9 mouse cellular contexts compared by ENCODE assay signal in genomic region chr7:62420566-62420965, GRCm38 (mm10). TPM values are rescaled to one million over a fixed set of nuclear protein-coding genes. Genes with fewer than 3 reads are reported as not detected.
DNase-seq lines count a peak whose midpoint lies in the region; ATAC-seq lines count a peak whose summit lies in the region.
"Had no signal": no experiment of that assay in that cellular context is flagged by ENCODE, and none has a peak within 500 bp of the region (broad histone marks: within the 10 kb centered on the region; RNA-seq: fewer than 3 reads in every experiment).

No protein-coding gene starts in this region.

- H3K4me1 ChIP-seq in hindbrain, embryonic 11.5 days (replicated peaks; ENCODE audit: control insufficient read depth, insufficient read depth, low read length): no peaks in the 10 kb centered on the region
- peaks cover 4% of the 10 kb centered on the region for H3K4me1 ChIP-seq in midbrain, embryonic 16.5 days (ENCODE audit: control insufficient read depth, insufficient read depth, low read length)

- WGBS in hindbrain, embryonic 11.5 days: 49% methylated on average over 6 of the region's 6 CpGs
- 28% methylated on average over 6 of the region's 6 CpGs for WGBS in midbrain, embryonic 16.5 days

- peak; percentile 4 for DNase-seq in cerebellum, postnatal 25 days
- peak; percentile 9 for DNase-seq in NIH3T3 (ENCODE audit: low read depth)
- DNase-seq in hindbrain, embryonic 11.5 days (ENCODE audit: low spot score): peak; percentile 67
- no peak for DNase-seq in frontal cortex, adult 2 months (ENCODE audit: extremely low spot score in 1 of 2, low spot score in 1 of 2)
- no peak for DNase-seq in adrenal gland, adult 18-20 months (ENCODE audit: low spot score in 2 of 2)
- DNase-seq in spleen, postnatal 36 days (ENCODE audit: low spot score in 2 of 2): no peak

- peak overlapping the region; percentile 49; the same call in 1 of the 2 replicates for H3K9ac ChIP-seq in hindbrain, embryonic 11.5 days (ENCODE audit: low read depth, low read length)
- peak overlapping the region; percentile 58 for H3K9ac ChIP-seq in midbrain, embryonic 16.5 days (ENCODE audit: low read depth, low read length)

- peak overlapping the region; percentile 95 for H3K27ac ChIP-seq in hindbrain, embryonic 11.5 days (ENCODE audit: low read depth, low read length)
- H3K27ac ChIP-seq in midbrain, embryonic 16.5 days (ENCODE audit: low read length): peak overlapping the region; percentile 86

- no peaks in the 10 kb centered on the region for H3K9me3 ChIP-seq in hindbrain, embryonic 11.5 days (ENCODE audit: control insufficient read depth, low read length)
- H3K9me3 ChIP-seq in midbrain, embryonic 16.5 days (replicated peaks; ENCODE audit: control insufficient read depth, low read length, poor library complexity, severe bottlenecking): no peaks in the 10 kb centered on the region; the same call in 1 of the 2 replicates

- H3K4me2 ChIP-seq in hindbrain, embryonic 11.5 days (replicated peaks; ENCODE audit: low read depth, low read length): peak overlapping the region; percentile 25
- H3K4me2 ChIP-seq in midbrain, embryonic 16.5 days (ENCODE audit: low read length): peak overlapping the region; percentile 56

- H3K36me3 ChIP-seq in hindbrain, embryonic 11.5 days (ENCODE audit: control insufficient read depth, insufficient read depth, low read length): no peaks in the 10 kb centered on the region
- H3K36me3 ChIP-seq in midbrain, embryonic 16.5 days (ENCODE audit: control insufficient read depth, insufficient read depth, low read length): no peaks in the 10 kb centered on the region

- no peaks in the 10 kb centered on the region for H3K27me3 ChIP-seq in hindbrain, embryonic 11.5 days (ENCODE audit: control insufficient read depth, insufficient read depth, low read length)
- no peaks in the 10 kb centered on the region for H3K27me3 ChIP-seq in midbrain, embryonic 16.5 days (ENCODE audit: control insufficient read depth, insufficient read depth, low read depth, low read length)

- peak overlapping the region; percentile 69 for H3K4me3 ChIP-seq in hindbrain, embryonic 11.5 days (ENCODE audit: low read depth, low read length)
- peak overlapping the region; percentile 56 for H3K4me3 ChIP-seq in midbrain, embryonic 16.5 days (ENCODE audit: low read depth, low read length)

- no peak for ATAC-seq in cerebellum, adult (ENCODE audit: insufficient number of reproducible peaks, low FRiP score, low TSS enrichment)
- peak; percentile 45; the same call in 1 of the 2 replicates for ATAC-seq in hindbrain, embryonic 11.5 days (ENCODE audit: low FRiP score)
- no peak for ATAC-seq in midbrain, embryonic 16.5 days

RNA-seq across cellular contexts. Expression of gene Mkrn3, which starts 0.6 kb away (rescaled TPM):
- polyA plus RNA-seq in hindbrain, embryonic 11.5 days (2014; fragmentation: Nextera tagmentation; extraction: Ambion mirVana): 16.6 and 17.5 TPM in 2 replicates
- 28.6 and 30.0 TPM in 2 replicates for polyA plus RNA-seq in midbrain, embryonic 16.5 days (2015; fragmentation: Nextera tagmentation; extraction: Ambion mirVana)
- polyA plus RNA-seq in frontal cortex, adult 2 months (2012; rRNA removed): 4.4 and 4.5 TPM in 2 replicates
- total RNA-seq in adrenal gland, adult 18-20 months (2021): 1 to 10 TPM; 1.2 to 1.3 TPM
- polyA plus RNA-seq: erythroblast, embryonic 14.5 days had no signal

RNA-seq across cellular contexts. Expression of gene Peg12, which starts 43.7 kb away (rescaled TPM):
- polyA plus RNA-seq in hindbrain, embryonic 11.5 days (2014; fragmentation: Nextera tagmentation; extraction: Ambion mirVana): 70.1 and 74.3 TPM in 2 replicates
- 7.8 and 10.0 TPM in 2 replicates for polyA plus RNA-seq in midbrain, embryonic 16.5 days (2015; fragmentation: Nextera tagmentation; extraction: Ambion mirVana)
- 0.24 and 0.38 TPM in 2 replicates for polyA plus RNA-seq in frontal cortex, adult 2 months (2012; rRNA removed)
- 1 to 10 TPM in 1 of 2 experiments, under 1 TPM in 1; 0.64 to 1.1 TPM for total RNA-seq in adrenal gland, adult 18-20 months (2021)

RNA-seq across cellular contexts. Expression of gene Magel2, which starts 43.8 kb away (rescaled TPM):
- 9.5 and 11.3 TPM in 2 replicates for polyA plus RNA-seq in hindbrain, embryonic 11.5 days (2014; fragmentation: Nextera tagmentation; extraction: Ambion mirVana)
- polyA plus RNA-seq in midbrain, embryonic 16.5 days (2015; fragmentation: Nextera tagmentation; extraction: Ambion mirVana): 22.4 and 26.1 TPM in 2 replicates
- 0.53 and 0.80 TPM in 2 replicates for polyA plus RNA-seq in frontal cortex, adult 2 months (2012; rRNA removed)
- total RNA-seq in adrenal gland, adult 18-20 months (2021): 1 to 10 TPM in 1 of 2 experiments, under 1 TPM in 1; 0.80 to 1.2 TPM

Comparison
In these comparisons a context has a peak if more than half of its experiments do, and no peak if none do; other contexts are left out.
1. DNase-seq: peak in cerebellum, postnatal 25 days (2 of 2), NIH3T3 (single experiment) and hindbrain, embryonic 11.5 days (single experiment); none in frontal cortex, adult 2 months (0 of 2), adrenal gland, adult 18-20 months (0 of 2) and spleen, postnatal 36 days (0 of 2).